Mouse (Mus musculus): ENCODE measurements around the gene Tex38. TPM values are rescaled to one million over a fixed set of nuclear protein-coding genes. Genes with fewer than 3 reads are reported as not detected.

Tex38 gene
- total RNA-seq, 2 experiments from 2014 or later: 0.80 to 1.5 TPM

- intact Hi-C loops (cut with DNase I; ENCODE audit: low total_unique reads): loop anchor here (10.0 kb wide), 1 partner anchor 47 kb away; the partner anchor contains the start of gene Efcab14
- no peak for DNase-seq
Observed at GRCm38 (mm10) chr4:115782026-115782805, 1.4 kb upstream of the Tex38 start.

GRCm38 (mm10) chr4:115780269-115780668, 549 bp downstream of the Tex38 start:
- intact Hi-C loops (cut with DNase I; ENCODE audit: low total_unique reads): loop anchor here (10.0 kb wide), 1 partner anchor 45 kb away; the partner anchor contains the start of gene Efcab14
- DNase-seq: no peak

DNA sequence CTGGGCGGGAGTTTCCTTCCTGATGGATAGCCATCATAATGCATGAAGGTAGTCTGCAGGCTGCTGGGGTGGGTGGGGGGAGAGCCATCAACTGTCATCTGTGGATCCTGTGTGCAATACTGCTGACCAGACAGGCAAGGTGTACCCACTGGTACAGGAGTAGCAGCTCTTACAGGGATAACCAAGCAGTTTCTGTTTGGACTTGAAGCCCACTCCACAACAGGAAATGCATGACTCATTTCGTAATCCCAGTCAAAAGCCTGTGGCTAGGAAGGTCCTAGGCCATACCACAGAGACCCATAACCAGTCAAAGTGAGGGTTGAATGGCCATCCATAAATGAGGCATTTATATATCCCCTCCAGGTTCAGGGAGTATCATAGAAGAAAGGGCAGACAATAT, 3.2 kb downstream of the Tex38 start:
- intact Hi-C loops (cut with DNase I; ENCODE audit: low total_unique reads): no loop called here
- DNase-seq: no peak

GRCm38 (mm10) chr4:115775056-115775455, 5.8 kb downstream of the Tex38 start:
- DNase-seq: no peak
- intact Hi-C loops (cut with DNase I; ENCODE audit: low total_unique reads): no loop called here

- intact Hi-C loops (cut with DNase I; ENCODE audit: low total_unique reads): no loop called here
- no peak for DNase-seq
Observed at GRCm38 (mm10) chr4:115767647-115768467, 13.0 kb downstream of the Tex38 start.

DNA sequence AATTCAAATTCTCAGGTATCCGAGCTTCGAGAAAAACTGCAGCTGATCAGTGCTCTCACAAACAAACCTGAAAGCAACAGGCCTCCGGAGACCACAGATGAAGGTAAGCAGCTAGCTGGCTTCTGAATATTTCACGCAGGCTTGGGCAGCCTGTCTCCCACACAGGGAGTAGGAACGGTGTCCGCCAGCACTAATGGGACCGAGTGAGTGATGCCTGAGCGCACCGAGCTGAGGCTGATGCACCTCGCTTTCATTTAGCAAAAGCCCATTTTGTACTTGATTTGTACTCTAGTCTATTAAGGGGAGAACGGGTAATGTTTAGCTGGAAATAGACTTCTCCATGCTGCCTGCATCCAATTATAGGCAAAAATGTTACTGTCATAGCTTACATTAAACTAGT, 16.2 kb downstream of the Tex38 start:
- DNase-seq: no peak
- intact Hi-C loops (cut with DNase I; ENCODE audit: low total_unique reads): no loop called here

- intact Hi-C loops (cut with DNase I; ENCODE audit: low total_unique reads): no loop called here
- no peak for DNase-seq
Observed at GRCm38 (mm10) chr4:115761206-115761605, 19.6 kb downstream of the Tex38 start.

DNA sequence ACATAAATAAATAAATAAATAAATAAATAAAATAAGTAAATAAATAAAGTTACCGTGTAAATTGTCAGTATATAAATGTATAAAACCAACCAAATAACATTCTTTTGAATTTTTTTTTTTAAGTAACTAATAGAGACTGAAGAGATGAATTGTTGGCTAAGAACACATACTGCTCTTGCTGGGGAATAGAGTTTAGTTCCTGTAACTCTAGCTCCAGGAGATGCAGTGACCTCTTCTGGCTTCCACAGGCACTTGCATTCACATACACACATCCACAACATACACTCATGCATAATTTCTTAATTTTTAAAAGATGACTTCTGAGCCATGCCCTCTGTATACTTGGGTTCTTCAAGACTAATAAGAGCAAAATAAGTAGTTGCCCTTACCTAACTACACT, 26.0 kb downstream of the Tex38 start:
- intact Hi-C loops (cut with DNase I; ENCODE audit: low total_unique reads): no loop called here
- no peak for DNase-seq

- no peak for DNase-seq
- intact Hi-C loops (cut with DNase I; ENCODE audit: low total_unique reads): no loop called here
Observed at GRCm38 (mm10) chr4:115754101-115754500, 26.7 kb downstream of the Tex38 start.

GRCm38 (mm10) chr4:115749336-115749735, 31.5 kb downstream of the Tex38 start:
- no peak for DNase-seq
- intact Hi-C loops (cut with DNase I; ENCODE audit: low total_unique reads): no loop called here

GRCm38 (mm10) chr4:115748181-115748580, 32.6 kb downstream of the Tex38 start:
- DNase-seq: no peak
- intact Hi-C loops (cut with DNase I; ENCODE audit: low total_unique reads): no loop called here

DNA sequence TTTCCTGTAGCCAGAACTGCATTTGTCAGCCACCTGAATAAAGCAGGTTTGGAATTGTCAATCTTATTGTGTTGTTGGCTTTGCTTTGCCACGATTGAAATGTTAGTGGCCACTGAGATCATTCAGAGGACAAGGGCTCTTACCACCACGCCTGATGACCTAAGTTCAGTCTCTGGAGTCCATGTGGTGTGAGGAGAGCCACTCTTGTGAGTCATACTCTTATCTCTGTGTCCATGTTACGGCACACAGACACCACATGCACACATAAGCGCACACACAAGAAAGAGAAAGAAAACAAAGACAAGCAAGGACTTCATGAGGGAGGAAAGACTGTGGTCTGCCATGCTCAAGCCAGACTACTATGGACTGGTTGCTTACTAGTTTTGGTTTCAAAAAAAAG, 37.7 kb downstream of the Tex38 start:
- intact Hi-C loops (cut with DNase I; ENCODE audit: low total_unique reads): no loop called here
- no peak for DNase-seq

DNA sequence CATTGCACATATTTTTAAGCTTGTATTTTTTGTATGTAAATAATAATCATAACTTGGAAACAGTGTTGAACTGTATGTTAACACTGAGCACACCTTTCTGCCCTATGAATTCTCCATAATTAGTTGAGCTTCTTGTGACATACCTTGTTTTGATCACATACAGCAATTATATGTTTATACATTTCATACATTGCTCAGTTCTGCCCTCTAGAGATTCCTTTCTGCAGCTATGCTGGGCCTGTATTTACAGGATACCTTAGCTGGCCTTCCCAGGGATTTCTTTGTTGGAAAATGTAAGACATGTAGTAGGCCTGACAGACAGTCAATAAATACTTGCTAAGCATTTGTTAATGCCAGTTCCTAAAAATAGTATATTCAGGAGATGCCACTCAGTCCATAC, 38.2 kb downstream of the Tex38 start:
- intact Hi-C loops (cut with DNase I; ENCODE audit: low total_unique reads): no loop called here
- no peak for DNase-seq

DNA sequence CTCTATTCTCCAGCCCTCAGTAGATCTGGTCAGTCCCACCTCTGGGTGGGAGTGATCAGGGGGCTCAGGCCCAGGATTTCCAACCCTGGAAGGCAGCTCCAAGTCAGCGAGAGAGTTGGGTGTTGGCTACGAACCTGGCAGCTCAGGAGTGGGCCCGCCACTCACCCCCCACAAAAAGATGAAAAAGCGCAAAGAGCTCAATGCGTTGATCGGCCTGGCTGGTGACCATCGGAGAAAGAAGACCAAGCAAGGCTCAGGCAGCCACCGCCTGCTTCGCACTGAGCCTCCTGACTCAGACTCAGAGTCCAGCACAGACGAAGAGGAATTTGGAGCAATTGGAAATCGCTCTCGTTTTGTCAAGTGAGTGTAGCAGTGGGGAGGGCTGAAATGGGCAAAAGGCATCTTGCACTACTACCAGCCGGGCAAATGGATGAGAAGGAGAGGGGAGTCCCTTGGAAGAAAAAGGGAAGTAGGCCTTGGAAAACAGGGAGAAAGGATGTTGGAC, 42.3 kb downstream of the Tex38 start:
- no peak for DNase-seq
- intact Hi-C loops (cut with DNase I; ENCODE audit: low total_unique reads): loop anchor here (5.0 to 10.0 kb wide), 2 partner anchors 46 to 94 kb away; partner anchors contain the start of genes Atpaf1 and Tex38

DNA sequence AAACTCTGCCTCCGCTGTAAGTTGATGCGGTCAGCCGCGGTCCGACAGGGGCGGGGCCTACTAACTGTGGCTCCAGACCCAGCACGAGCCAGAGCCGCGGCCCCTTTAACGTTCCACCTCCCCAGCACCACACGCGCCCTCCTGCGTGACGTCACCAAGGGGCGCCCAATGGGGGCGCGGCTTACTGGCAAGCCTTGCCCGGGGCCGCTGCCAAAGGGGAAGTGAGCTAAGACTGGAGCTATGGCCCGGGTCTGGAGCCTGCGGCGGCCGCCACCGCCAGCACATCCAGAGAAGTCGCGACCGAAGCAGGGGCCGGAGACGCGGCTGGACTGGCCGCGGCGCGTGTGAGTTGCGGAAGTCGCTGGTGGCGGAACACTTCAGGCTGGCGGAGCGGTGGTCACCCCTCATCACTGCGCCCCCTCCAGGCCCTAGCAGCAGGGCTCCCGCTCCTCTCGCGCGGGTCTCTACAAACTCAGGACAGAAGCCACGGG, 43.2 kb downstream of the Tex38 start, which contains the start of gene Efcab14:
Gene Efcab14, plus strand, starts transcription at position 194 of the 491 bp plus-strand sequence.
- intact Hi-C loops (cut with DNase I; ENCODE audit: low total_unique reads): loop anchor here (5.0 to 10.0 kb wide), 2 partner anchors 47 to 95 kb away; partner anchors contain the start of genes Atpaf1 and Tex38
- peak; percentile 99 for DNase-seq

DNA sequence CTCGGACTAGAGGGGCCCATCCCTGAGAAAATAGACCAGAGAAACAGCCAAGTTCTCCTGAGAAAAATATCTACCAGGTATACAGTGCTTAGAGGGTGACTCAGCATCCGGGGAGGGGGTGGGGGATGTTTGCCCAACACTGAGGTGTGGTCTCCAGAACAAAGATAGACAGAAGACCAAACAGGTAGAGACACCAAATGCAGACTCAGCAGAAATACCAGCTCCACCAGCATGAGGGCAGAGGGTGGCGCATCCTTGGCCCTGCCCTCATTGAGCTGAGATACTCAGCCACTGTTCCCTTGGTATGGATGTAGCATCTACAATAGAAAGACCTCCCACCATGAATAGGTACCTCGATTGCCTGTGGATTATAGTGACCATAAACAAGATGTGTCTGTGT, 46.0 kb downstream of the Tex38 start:
- no peak for DNase-seq
- intact Hi-C loops (cut with DNase I; ENCODE audit: low total_unique reads): loop anchor here (5.0 to 10.0 kb wide), 3 partner anchors 50 to 217 kb away; partner anchors contain the start of genes Atpaf1 and Tex38

GRCm38 (mm10) chr4:115733746-115734145, 47.1 kb downstream of the Tex38 start:
- no peak for DNase-seq
- intact Hi-C loops (cut with DNase I; ENCODE audit: low total_unique reads): loop anchor here (5.0 to 10.0 kb wide), 2 partner anchors 51 to 219 kb away; partner anchors contain the start of genes Atpaf1 and Tex38

- intact Hi-C loops (cut with DNase I; ENCODE audit: low total_unique reads): loop anchor here (5.0 to 10.0 kb wide), 2 partner anchors 52 to 220 kb away; partner anchors contain the start of genes Atpaf1 and Tex38
- no peak for DNase-seq
Observed at GRCm38 (mm10) chr4:115732223-115732818, 48.5 kb downstream of the Tex38 start.

DNA sequence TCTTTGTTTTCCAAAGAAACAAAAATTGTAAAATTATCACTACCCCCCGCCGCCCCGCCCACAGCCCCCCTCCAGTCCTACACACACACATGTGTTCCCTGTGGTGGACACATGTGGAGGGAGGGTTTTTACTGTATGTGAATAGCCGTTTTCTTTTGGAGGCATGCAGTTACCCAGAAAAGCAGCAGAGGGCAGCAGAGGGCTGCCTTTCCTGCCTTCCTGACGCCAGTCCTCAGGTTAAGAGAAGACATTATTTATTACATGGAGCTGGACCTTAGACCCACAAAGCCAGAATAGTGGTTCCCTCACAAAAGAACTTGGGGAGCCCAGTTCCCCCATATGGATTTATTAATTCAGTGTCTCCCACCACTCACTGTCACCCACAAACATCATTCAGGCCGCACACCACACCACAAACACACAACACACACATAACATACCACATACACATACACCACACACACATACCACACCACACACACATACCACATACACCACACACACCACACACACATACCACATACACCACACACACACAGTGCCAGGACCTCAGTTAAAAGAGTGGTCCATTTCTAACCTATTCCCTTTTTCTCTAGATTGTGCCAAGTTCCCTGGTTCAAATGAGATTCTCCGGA, 49.1 kb downstream of the Tex38 start:
- intact Hi-C loops (cut with DNase I; ENCODE audit: low total_unique reads): loop anchor here (5.0 to 10.0 kb wide), 2 partner anchors 53 to 221 kb away; partner anchors contain the start of genes Atpaf1 and Tex38
- peak; percentile 30 for DNase-seq
